Mouse (Mus musculus): ENCODE data around the gene Cdhr2.

- TF ChIP-seq CTCF (IDR thresholded peaks at IDR 0.05; ENCODE audit: low read depth): no peak
- no peak for TF ChIP-seq EP300 (optimal IDR thresholded peaks at IDR 0.05)
Measured at GRCm38 (mm10) chr13:54760906-54761305, 59.6 kb downstream of the Cdhr2 start.

Data from stomach, postnatal 0 days (tissue).